Mouse (Mus musculus): ENCODE data around the gene Svs4.
"Not testable (repeated sequence)": the region's sequence is repeated elsewhere in the genome, so short reads cannot be mapped to it uniquely, and the experiment has no call there.

Gene Svs4

DNA sequence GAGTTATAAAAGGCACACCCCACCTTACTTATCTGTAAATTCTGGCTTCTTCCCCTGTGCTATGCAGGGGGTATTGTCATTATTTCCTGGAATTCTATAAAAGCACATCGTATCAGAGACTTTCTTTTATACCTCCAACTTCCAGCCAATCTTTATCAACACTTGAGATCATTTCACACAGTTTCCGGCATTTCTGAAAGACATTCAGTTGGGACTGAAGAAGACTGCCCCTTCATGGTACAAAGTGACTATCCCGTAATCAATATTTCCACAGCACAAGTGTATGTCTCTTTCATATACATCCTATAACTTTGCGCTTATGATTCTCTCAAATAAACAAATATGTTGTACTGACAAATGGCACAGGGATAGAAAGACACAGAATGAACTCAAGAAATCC, at the start of gene Svs4:
Svs4 (minus strand) TSS at position 101 of the 400 bp plus-strand sequence.
- no peak for DNase-seq (ENCODE audit: extremely low read depth, low read depth)

DNA sequence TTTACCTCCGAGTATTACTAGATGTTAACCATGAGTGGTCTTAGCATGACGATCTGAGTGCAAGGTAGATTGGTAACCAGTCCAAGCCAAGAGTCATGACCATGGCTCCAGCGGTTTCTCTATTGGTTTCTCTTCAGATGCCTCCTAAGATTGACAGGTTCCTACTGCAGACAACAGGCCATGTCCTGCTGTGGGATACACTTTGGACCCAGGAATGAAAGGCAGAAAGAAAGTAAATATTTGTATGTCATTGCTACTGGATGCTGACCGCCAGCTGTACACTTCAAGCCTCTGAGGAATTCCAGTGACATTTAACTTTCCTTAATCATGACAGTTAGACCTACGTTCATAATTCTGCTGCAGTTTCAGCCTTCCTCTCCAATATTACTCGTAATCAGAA, 42.7 kb upstream of the Svs4 start:
- DNase-seq (ENCODE audit: extremely low read depth, low read depth): no peak

DNA sequence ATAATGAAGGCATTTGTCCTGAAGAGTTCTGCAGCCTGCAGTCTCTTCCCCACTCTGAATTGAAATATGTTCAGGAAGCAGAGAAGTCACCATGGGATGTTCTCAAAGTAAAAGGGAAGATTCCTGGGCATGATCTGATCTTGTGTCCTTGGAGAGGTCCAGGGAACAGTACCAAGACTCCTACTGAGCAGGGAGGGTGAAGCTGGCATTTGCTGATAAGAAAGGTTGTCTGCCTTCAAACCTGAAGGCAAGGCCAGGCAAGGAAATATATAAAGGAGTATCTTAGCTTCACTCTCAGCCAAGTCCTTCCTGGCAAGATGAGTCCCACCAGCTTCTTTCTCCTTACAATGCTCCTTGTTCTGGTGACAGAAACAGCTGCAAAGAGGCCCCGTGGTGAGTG, 38.2 kb upstream of the Svs4 start, which contains the start of gene Svs6:
Svs6 (plus strand) TSS at position 301 of the 400 bp plus-strand sequence.
- not testable (repeated sequence) for DNase-seq (ENCODE audit: extremely low read depth, low read depth)

DNA sequence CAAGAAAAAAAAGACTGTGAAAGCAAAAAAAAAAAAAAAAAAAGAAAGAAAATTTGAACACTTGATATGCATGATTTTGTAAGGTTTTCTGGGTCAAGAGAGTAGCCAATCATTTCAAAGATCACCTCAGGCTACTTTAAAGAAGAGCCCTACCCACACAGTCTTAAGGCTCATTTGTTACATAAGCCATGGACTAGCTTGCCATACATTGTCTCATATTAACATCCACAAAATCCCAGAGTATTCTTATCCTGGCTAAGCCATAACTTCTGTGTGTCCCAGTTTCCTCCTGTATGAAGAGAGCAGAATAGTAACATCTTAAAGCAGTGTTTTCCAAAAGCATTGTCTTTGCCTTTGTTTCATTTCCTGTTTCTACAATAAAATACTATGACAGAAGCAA, 37.2 kb upstream of the Svs4 start:
- not testable (repeated sequence) for DNase-seq (ENCODE audit: extremely low read depth, low read depth)

DNA sequence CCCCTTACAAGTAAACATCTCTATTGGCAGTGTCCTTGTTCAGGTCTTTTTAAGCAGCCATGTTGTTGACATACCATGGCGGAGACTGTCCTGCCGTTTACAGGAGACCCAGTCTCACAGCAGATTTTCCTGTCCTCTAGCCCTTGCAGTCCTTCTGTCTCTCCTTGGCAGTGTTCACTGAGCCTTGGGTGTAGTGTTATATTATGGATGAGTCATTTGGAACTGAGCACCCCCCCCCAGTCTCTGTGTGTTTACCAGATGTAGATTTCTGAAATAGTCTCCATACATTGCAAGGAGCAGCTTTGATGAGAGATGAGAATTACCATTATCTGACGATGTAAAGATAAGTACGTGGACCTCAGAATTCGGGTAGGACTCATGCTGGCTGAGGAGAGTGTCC, 34.3 kb upstream of the Svs4 start:
- DNase-seq (ENCODE audit: extremely low read depth, low read depth): no peak

DNA sequence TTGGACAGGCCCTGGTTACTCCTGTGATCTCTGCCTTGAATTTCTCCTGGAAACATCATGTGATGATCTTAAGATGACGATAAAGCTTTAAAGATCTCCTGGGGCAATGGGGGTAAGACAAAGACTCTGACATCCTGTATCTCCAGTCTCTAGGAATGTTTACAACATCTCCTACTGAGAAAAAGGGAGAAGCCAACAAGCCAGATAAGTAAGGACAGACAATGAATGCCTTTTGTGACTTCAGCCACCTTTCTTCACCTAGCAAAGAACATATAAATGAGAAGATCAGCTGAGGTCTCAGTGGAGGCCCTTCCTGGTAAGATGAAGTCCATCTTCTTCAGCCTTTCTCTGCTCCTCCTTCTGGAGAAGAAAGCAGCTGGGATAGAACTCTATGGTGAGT, 10.7 kb upstream of the Svs4 start, which contains the start of gene Svs3a:
Svs3a (plus strand) TSS at position 301 of the 400 bp plus-strand sequence.
- DNase-seq (ENCODE audit: extremely low read depth, low read depth): not testable (repeated sequence)

DNA sequence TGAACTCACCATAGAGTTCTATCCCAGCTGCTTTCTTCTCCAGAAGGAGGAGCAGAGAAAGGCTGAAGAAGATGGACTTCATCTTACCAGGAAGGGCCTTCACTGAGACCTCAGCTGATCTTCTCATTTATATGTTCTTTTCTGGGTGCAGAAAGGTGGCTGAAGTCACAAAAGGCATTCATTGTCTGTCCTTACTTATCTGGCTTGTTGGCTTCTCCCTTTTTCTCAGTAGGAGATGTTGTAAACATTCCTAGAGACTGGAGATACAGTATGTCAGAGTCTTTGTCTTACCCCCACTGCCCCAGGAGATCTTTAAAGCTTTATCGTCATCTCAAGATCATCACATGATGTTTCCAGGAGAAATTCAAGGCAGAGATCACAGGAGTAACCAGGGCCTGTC, 21.7 kb downstream of the Svs4 start, which contains the start of gene Svs3b:
Svs3b (minus strand) TSS at position 101 of the 400 bp plus-strand sequence.
- not testable (repeated sequence) for DNase-seq (ENCODE audit: extremely low read depth, low read depth)

DNA sequence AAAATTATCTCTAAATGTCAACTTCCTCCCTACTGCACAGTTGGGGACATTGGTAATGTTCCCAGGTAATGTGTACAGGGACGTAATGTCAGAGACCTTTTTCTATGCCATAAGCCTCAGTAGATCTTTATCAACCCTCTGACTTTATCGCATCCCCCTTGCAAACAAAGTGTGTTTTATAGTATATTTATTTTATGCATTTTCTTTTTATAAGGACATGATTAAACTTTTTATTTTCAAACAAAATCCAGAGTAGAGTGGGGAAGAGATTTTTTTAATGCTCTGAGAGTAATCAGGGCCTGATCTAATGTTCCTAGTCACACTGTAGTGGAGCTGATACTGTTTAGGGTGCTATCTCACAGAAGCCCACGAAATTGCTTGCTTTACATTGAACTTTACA, 39.9 kb downstream of the Svs4 start, which contains the start of gene Svs2:
Svs2 (minus strand) TSS at position 101 of the 400 bp plus-strand sequence.
- no peak for DNase-seq (ENCODE audit: extremely low read depth, low read depth)

DNA sequence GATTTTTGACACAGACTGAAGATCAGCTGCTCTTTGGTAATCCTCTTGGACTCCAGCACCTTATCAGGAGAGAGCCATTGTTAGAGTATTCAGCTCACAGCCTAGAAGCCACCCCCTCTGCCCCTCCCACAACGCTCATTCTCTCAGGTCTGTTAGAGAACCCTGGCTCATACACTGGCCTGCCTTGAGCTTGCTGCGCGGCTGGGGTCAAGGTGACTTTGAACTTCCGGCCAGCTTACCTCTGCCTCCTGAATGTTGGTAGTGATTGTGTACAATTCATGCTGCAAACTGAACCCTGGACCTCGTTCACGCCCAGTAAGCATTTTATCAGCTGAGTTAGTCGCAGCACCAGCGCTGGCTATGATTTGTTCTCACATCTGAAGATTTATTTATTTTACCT, 45.6 kb downstream of the Svs4 start:
- DNase-seq (ENCODE audit: extremely low read depth, low read depth): no peak

DNA sequence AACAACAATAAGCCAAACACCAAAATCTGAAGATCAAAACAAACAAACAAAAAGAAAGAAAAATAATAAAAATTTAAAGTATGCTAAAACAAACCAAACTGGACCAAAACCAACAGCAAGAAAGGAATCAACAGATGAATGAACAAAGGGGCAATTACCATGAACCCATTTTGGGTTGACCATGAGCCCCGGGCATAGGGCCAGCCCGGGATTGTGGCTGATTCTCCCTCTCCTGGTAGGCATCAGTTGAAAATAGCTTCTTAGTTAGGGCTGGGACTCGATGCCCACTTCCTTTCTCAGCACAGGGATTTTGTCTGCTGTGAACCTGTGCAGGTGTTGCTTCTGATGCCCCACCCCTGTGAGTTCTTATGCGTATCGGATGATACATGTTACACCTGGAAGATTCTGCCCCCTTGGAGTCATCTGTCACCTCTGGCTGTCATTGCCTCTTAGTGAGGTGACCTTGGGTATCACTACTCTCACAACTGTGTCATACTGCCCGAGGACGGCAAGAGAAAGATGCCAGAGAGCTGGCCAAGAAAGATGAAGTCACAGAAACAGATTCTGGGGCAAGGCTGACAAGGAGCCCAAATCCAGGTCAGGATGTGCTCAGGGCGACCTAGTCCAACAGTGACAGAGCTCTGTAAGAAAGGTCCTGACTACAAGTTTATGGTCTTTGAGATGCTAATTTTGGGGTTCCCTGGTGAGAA, 49.7 kb downstream of the Svs4 start:
- no peak for DNase-seq (ENCODE audit: extremely low read depth, low read depth)
